Mouse (Mus musculus): ENCODE data around the gene Rgs17. TPM values are rescaled to one million over a fixed set of nuclear protein-coding genes. Genes with fewer than 3 reads are reported as not detected.

The Rgs17 gene
- polyA plus RNA-seq (2015; fragmentation: Nextera tagmentation; extraction: Ambion mirVana), result 73.1 and 74.6 TPM in 2 replicates

DNA sequence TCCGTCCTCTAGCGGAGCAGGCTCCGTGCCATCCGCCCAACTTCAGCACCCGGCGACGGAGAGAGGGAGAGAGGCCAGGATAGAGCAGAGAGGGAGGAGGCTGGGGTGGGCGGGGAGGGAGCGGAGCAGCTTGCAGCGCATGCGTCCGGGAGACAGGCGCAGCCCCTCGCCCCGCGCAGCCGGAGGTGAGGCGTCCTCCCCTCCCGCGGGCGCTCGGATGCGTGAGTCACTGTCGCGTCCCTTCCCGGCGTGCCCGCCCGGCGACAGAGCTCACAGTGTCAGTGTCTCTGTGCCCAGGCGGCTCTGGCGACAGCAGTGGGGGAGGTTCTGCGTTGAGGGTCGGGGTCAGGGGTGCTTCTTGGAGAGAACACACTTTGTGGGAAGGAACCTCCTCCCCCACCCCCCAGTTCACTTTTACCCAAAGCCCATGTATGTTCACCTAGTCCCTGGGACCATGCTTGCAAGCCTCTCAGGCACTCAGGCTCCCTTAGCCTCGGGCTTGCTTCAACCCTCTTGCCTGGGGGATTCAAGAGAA, at the start of gene Rgs17:
TSS of gene Rgs17 (minus strand) at position 107 of the 535 bp plus-strand sequence.

DNA sequence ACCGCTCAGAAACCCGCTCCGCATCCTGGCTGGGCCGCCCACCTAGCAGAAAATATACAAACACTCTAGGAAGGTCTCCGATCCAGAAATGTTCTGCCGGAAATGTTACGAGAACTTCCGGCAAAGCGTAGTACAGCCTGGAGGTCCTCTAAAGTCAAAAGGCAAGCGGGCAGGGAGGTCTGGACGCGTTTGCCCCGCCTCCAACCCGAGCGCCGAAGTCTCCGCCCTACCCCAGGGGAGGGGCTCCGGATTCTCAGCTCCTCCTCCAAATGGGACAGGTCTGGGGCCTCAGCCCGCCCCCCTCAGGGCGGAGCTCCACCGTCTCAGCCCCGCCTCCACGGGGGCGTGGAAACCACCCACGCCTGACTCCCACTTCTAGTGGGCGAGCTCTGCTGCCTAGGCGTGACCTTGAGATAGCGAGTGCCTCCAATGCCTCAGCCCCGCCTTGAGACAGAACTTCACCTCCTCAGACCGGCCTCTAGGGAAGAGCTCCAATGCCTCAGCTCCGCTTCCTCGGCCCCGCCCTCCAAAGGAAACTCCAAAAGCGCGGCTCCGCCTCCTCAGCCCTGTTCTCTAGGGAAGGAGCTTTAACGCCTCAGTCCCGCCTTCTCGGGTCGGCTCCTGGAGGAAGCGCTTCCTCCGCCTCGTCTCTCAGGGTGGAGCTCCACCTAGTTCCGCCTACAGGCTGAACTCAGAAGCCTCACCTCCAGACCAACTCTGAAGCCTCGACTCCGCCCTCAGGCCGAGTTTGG, 98.3 kb downstream of the Rgs17 start, which contains the start of gene Mtrf1l:
TSS of gene Mtrf1l (minus strand) at position 171 of the 752 bp plus-strand sequence.

DNA sequence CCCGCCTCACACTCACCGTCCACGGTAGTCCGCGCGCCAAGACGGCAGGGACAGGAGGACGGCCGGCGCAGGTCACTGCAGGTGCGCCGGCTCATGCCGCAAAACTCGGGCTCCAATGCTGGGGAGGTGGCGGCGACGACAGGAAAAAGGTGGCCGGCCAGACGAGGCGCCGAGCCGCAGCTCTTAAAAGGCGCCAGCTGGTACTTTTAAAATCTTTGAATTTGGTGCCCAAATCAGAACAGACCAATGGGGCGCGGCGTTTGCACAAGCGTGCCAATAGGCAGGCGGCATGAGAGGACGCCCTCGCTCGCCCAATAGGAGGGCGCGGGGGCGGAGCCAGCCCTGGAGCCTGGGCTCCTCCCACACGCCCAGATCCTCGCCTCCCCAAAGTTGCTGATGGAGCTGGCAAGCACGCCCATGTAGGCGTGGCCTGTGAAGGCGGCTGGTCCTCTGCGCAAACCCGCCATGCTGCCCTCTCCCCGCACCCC, 116.9 kb downstream of the Rgs17 start, which contains the start of gene Fbxo5:
TSS of gene Fbxo5 (minus strand) at position 358 of the 488 bp plus-strand sequence.

Other genes with a start within 250 kb of the Rgs17 start
- gene Fbxo5, start 116.8 kb downstream of the Rgs17 start, polyA plus RNA-seq (2015; fragmentation: Nextera tagmentation; extraction: Ambion mirVana), result 5.8 and 7.6 TPM in 2 replicates
- 11.1 and 11.4 TPM in 2 replicates for gene Mtrf1l, start 98.5 kb downstream of the Rgs17 start, polyA plus RNA-seq (2015; fragmentation: Nextera tagmentation; extraction: Ambion mirVana)